Mouse (Mus musculus): Measurements from ENCODE around the gene Rufy4.
"Not testable (repeated sequence)": the region's sequence is repeated elsewhere in the genome, so short reads cannot be mapped to it uniquely, and the experiment has no call there.

The Rufy4 gene

DNA sequence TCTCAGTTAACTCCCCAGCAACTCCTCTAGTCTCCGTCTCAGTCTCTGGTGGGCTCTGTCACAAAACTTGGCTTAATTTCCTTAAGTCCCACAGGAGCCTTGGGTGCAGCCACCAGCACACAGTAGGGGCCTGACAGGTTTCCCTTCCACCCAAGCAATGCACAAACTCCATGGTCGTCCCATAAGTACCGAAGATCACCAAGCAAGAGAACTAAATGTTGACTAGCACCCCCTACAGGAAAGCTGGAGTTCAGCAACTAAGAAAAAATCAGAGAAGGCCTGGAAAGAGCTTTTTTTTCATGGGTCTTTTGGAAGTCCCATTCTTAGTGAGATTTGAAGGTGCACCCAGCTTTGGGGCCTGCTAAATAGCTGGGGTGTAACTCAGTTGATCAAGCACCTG is 14.1 kb downstream of the Rufy4 start:
- in situ Hi-C loops (cut with MboI; ENCODE audit: low sequenced_read_pairs), result no loop called here

DNA sequence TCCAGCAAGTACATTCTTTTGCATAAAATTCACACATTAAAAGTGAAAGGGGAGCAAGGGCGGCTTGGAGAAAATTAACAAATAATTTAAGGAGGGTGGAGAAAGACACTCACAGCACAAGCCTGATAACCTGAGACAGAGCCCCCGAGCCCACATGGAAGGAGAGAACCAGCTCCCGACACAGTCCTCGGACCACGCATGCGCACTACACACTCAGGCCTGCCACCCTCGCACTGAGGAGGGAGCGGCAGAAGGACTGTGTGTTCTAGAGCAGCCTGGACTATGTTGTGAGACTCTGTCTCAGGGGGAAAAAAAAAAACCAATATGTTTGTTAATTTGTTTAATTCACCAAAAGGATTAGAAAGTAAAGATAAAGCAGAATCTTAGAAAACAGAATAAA is 16.4 kb downstream of the Rufy4 start:
- in situ Hi-C loops (cut with MboI; ENCODE audit: low sequenced_read_pairs), result no loop called here

DNA sequence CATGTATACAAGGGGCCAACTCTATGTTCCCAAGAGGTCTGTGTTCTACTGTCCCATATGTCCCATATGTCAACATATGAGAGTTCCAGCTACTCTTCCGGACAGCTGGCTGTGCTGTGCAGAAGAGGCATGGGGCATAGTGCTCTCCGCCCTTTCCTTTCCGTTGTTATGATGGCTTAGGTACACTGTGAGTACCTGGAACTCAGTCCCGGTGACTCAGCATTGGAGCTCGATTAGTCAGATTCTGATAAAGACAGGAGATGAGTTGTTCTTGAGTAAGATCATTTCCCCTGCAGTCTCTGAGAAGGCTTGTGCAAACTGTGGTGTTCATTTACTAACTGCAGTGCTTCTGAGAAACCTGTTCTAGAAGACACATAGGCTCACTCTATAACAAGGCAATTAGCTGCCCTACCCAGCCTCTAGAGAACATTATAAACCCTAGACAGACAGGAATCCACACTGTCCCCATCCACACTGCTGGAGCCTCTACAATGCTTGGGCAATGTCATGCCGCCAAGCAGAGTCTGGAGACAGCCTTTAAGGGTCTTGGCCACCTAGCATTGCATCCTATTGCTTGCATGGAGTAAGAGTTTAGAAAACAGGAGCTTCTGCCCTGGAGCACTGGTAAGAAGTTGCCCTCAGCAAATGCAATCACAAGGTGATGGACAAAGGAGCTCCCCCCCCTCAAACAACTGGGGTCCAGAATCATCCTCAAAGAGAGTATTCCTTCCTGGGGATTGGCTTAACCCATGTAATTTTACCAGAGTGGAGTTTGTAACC is 24.0 kb downstream of the Rufy4 start:
- in situ Hi-C loops (cut with MboI; ENCODE audit: low sequenced_read_pairs), result no loop called here

DNA sequence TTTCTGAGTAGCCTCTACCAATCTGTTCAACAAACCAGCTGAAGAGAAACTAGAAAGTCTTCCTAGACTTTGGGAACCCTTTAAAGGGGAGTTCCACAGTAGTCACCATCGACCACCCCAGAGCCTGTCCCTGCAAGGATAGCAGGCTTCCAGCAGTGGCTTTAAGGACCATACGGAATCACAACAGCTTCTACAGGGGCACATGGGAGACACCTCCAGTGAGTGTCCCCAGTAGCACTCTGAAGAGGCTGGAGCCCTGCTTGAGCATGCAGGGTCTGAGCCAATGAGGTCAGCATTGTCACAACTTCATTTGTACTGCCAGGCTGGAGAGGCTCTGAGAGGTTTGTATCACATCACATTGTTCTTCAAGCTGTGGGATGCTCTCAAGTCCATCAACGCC is 24.8 kb downstream of the Rufy4 start:
- in situ Hi-C loops (cut with MboI; ENCODE audit: low sequenced_read_pairs), result no loop called here

DNA sequence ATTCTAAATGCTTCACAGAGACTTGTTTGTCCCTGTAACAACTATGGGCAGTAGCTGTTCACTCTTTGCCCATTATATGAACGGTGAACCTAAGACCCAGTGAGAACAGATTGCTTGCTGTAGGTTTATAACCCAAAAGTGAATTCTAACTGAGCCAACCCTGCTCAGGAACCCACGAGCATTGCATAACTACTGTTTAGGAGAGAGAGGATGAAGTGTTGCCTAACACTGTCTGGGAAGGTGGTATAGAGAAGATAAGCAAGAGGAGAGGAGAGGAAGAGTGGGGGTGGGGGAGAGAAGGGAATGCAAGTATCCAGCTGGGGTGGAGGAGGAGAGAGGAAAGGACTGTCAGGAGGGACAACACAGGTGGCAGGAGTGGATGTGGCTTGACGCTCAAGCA is 25.8 kb downstream of the Rufy4 start:
- in situ Hi-C loops (cut with MboI; ENCODE audit: low sequenced_read_pairs), result no loop called here

DNA sequence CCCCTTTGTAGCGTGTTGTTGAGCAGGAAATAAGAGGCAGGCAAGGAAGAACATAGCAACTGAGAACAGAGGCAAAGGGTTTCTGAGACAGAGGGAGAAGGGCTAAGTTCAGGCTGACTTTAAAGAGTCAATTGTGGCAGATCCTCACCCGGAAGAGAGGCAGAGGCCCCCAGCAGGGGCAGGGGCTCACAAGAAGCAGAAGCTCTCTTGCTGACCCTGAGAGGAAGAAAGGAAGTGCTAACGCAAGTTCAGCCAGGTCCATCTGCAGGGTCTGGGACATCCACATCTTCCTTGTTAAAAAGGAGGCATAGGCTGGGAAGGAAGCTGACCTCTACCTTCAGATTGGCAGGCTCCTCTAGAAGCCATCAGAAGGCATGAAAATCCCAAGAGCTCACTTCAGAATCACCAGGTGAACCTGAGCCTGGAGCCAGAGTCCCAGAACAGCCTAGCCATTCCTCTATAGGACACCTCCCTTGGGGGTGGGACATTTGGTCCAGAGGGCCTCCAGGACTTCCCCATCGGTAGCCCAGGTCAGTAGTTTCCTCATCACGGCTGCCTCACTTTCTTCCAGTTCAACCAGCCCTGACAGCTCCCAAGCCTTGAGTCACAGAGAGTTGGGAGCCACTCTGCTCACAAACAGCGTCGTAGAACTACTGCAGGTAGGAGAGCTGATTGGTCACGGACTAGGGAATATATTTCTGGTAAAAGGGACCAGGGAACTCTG is 28.3 kb downstream of the Rufy4 start, which contains the start of gene Cxcr2:
Gene Cxcr2, plus strand, starts transcription at position 529 of the 724 bp plus-strand sequence.
- in situ Hi-C loops (cut with MboI; ENCODE audit: low sequenced_read_pairs), result no loop called here

DNA sequence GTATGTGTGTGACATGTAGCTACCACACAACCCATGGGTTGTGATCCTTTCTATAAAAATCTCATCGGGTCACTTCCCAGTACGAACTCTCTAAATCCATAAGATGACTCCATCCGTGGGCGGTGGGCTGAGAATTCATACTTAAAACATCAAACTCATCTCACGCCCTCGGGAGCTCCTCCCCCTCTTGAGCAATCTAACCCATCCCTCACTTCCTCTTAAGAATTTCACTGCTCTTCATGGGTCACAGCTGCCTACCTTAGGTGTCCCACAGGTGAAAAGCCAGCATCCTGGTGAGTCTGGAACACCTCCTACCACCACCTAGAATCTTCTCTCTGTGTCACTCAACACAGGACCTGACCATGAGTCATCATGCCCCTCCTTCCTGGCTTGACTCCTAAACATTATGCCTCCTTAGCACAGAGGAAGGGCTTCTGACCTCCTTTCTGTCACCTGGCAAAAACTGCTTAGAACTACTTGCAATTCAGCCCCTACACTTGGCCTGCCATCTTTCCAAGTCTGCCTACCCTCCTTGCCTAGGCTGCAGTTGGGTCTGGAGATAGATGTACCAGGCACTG is 30.2 kb downstream of the Rufy4 start:
- in situ Hi-C loops (cut with MboI; ENCODE audit: low sequenced_read_pairs), result no loop called here

DNA sequence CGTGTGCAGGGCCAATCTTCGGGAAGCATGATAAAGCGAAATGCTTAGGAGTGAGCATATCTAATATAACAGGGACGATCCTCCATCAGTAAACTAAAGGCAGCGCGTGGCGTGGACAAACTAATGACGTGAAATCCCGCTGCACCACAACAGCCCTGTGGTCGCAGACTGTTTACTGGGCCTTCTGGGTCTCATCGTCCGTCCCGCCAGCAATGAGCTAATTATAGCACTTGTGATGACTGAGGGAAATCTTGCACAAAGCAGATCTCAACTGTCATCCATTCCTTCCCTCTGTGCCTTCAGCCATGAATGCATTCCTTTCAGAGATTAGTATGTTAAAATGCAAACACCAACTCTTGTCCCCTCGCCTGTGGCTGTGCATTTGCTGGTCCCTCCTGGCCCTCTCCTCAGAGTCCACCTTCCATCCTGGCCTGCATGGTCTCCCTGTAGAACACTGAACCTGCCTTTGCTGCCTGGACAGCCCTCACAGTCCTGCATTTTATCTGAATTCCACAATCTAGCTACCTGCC is 31.1 kb downstream of the Rufy4 start:
- in situ Hi-C loops (cut with MboI; ENCODE audit: low sequenced_read_pairs), result no loop called here

DNA sequence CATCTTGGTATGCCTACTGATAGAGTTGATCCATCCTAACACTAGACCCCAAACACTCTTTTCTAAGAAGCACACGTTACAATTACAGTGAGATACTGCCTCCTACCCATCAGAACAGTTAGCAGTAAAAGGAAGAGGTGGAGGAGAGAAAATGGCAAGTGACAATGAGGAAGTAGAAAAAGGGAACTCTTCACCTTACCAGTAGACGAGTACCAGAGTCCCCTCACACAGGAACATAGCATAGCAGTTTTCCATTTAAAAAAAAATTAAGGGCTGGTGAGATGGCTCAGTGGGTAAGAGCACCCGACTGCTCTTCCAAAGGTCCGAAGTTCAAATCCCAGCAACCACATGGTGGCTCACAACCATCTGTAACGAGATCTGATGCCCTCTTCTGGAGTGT is 34.3 kb downstream of the Rufy4 start:
- in situ Hi-C loops (cut with MboI; ENCODE audit: low sequenced_read_pairs), result not testable (repeated sequence)

DNA sequence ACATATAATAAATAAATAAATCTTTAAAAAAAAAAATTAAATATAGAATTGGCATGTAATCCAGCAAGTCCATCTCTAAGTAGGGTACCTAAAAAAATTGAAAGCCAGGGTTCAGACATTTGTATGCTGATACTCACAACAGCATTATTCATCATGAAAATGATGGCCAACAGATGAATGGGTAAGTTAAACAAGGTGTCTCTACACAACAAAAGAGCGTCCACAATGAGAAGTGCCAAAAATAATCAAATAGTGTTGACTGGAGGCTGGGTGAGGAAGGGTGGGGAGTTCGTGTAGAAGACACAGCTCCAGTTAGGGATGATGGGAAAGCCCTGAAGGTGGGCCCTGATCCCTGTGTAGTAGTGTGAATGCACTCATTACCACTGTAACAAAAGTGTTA is 34.7 kb downstream of the Rufy4 start:
- in situ Hi-C loops (cut with MboI; ENCODE audit: low sequenced_read_pairs), result no loop called here

DNA sequence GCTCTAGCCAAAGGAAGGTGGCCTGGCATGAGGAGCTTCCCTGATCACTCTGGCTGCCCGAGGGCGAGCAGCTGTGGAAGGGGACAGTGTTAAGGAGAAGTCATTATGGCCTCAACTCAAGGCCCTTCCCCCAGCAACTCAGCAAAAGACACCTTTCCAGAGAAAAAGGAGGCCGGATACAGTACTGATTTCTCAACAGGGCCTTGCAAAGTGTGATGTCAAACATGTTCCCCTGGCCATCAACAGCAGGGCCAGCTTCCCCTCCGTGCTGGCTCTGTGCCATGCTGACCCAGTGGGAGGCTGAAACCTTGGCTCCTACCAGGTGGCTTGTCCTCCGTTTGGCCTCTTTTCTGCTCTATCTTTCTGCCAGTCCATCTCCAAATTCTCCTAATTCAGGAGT is 41.8 kb downstream of the Rufy4 start:
- in situ Hi-C loops (cut with MboI; ENCODE audit: low sequenced_read_pairs), result no loop called here

DNA sequence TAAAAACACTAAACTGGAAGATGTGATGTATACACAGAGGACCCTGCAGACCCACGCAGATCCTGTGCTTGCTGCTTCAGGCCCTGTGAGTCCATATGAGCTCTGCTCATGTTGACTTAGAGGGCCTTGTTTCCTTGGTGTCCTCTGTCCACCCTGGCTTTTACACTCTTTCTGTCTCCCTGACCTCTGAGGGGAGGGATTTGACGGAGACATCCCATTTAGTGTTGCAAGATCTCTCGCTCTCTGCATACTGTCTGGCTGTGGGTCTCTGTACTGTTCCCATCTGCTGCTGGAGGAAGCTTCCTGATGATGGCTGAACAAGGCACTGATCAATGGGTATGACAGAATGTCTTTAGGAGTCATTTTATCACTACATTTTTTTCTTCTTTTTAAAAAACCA is 44.4 kb downstream of the Rufy4 start:
- in situ Hi-C loops (cut with MboI; ENCODE audit: low sequenced_read_pairs), result no loop called here

DNA sequence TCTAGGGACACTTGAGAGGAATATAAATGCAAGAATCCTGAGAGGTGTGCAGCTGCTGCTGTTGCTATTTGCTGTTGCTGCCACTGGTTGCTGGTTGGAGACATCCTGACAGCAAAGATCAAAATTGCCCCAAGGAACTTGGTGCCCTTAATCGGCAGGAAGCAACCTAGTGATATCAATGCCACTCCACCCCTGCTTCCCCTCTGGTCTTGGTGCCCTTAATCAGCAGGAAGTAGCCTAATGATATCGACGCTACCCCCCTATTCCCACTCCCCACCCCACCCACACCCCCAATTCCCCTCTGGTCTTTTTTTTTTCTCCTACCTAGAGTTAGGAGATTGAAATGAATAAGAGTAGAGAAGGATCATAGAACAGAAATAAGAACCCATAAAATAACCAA is 47.4 kb downstream of the Rufy4 start:
- in situ Hi-C loops (cut with MboI; ENCODE audit: low sequenced_read_pairs), result no loop called here

DNA sequence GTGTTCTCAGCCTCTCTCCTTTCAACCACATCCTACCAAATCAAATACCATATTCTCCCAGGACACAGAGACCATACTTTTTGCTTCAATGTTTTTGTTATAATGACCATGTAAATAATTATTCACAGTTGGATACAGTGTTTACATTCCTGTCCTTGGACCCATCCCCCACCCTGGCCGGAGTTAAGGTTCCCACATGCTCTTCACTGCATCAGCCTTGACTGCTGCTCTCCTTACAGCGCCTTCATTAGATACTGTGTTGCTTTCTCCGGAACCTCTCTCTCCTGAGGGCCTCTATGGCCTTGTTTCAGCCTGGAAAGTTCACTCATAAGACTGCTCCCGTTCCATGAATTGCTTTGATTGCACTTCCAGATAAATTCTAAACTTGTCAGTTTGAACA is 50.4 kb downstream of the Rufy4 start:
- in situ Hi-C loops (cut with MboI; ENCODE audit: low sequenced_read_pairs), result no loop called here

DNA sequence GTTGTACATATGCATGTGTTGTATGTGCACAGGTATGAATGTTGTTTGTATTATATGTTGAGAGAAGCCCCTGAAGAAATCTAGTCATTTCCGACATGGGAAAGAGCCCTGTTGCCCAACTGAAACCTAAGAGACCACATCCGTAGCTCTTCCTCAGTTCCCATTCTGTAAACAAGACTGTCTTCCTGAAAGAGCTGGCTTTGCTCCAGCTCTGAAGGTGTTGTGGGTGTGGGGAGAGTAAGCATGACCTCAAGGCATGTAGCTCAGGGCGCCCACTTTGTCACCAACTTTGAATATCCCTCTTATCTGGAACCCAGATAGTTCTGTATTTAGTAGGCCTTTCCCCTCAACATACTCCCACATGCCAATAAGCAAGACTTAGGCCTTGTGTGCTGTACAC is 53.3 kb downstream of the Rufy4 start:
- in situ Hi-C loops (cut with MboI; ENCODE audit: low sequenced_read_pairs), result no loop called here

DNA sequence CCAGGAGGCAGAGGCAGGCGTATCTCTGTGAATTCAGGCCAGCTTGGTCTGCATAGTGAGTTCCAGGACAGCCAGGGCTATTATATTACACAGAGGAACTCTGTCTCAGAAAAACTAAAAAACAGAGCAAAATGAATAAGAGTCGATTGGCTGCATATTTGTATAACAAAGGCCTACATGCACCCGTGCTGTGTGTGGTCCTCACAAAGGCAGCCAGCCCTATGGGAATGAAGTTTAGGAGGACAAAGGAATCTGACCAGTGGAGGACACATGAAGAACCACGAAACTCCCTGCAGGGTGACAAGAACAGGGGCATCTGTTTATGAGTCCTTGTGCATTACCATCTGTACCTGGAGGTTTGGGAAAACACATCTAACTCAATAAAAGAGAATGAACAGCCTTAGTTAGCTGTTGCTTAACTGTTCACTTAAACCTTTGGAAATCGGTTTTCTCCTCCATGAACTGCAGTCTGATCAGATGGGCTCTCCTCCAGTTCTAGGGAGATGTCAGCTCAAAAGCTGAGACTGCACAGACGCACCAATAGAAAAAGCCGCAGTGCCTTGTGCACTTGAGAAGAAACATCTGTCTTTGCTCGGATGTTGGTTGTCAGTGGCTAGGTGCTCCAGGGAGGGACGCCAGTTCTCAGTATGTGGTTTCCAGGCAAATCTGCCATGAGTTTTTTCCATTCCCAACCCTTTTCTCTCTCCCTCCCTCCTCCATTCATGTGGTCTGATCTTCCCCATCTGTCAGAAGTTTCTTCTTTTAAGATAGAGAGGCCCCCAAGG is 54.5 kb downstream of the Rufy4 start:
- in situ Hi-C loops (cut with MboI; ENCODE audit: low sequenced_read_pairs), result no loop called here

DNA sequence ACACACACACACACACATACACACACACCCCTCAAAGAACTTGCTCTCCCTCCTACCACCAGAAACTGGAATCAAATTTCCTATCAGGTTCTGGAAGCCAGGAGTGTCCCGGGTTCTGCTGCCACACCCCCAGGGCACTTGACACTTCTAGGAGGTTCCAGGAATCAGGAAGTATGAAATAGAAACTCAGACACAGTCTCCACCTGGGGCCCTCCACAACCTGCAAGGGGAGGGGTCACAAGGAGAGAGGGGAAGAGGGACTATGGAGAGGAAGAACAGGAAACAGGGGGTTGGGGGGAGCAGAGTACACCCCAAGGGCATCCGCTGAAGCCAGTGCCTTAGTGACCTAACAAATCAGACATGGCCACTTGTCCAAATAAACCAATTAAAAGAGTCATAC is 56.1 kb downstream of the Rufy4 start:
- in situ Hi-C loops (cut with MboI; ENCODE audit: low sequenced_read_pairs), result no loop called here

DNA sequence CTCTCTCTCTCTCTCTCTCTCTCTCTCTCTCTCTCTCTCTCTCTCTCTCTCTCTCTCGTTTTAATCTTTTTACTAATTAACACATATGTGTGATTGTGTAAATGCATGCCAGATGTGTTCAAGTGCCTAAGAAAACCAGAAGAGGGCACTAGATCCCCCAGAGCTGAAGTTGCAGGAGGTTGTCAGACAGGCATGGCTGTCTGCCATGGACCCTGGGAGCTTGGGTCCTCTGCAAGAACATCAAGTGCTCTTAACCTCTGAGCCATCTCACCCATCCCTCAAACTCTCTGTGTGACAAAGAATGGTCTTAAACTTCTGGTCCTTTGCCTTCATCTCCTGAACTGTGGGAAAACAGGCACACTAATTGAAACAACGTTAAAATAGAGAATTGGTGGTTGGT is 57.7 kb downstream of the Rufy4 start:
- in situ Hi-C loops (cut with MboI; ENCODE audit: low sequenced_read_pairs), result no loop called here

DNA sequence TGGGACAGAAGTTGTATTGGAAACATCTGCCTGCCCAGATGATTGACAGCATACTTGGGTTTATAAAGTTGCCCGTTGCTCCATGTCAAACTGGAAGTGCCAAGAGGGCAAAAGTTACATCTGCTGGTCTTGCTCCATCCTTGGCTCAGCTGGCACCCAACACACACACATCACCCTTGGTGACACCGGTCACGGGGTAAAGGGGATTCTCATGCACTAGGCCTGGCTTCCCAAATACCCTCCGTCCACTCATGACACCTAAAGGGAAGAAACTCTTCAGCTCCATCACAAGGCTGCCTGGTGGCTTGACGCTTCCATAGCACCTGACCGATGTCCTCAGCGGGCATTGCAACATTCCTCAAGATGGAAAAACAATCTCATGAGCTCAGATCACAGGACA is 65.1 kb downstream of the Rufy4 start:
- in situ Hi-C loops (cut with MboI; ENCODE audit: low sequenced_read_pairs), result no loop called here

DNA sequence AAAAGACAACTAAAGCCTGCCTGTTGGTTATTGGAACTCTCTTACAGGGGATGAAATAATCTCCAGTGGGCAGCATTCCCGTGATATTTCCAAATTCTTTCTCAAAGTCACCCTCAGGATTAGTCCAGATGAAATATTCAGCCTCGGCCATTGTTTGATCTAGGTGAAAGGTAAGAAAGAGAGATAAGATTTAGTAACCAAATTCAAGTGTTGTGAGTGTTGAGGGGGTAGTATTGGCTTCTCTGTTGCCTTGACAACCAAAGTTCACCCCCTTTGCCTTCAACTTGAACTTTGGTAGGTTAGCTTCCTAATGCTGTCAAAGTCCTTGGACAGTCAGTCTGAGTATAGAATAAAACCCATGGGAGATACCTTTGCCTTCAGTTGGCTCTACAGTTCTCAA is 67.4 kb downstream of the Rufy4 start:
- in situ Hi-C loops (cut with MboI; ENCODE audit: low sequenced_read_pairs), result no loop called here

DNA sequence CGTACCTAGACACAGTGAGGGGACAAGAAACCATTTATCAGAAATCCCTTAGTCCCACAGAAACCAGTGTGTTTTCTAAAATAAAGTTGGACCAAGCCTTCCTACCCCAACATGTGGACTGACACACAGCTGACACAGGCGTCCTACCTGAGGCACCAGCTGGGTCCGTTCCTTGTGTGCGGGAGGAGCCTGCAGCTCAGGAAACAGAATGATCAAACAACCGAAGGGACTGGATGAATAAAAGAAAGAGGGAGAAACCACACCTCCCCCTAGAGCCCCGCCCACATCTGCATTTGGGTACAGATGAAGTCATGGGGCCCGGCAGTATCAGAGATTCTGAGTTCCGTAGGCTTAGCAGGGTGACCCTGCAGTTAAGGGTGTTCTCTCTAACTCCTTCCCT is 69.1 kb downstream of the Rufy4 start, which contains the start of gene Cxcr1:
Gene Cxcr1, minus strand, starts transcription at position 187 of the 400 bp plus-strand sequence.
- in situ Hi-C loops (cut with MboI; ENCODE audit: low sequenced_read_pairs), result no loop called here
